Mouse (Mus musculus) heart, postnatal 10 days (tissue): ENCODE measurements around the gene Pde4d. TPM values are rescaled to one million over a fixed set of nuclear protein-coding genes. Genes with fewer than 3 reads are reported as not detected.
"Not testable (repeated sequence)": the region's sequence is repeated elsewhere in the genome, so short reads cannot be mapped to it uniquely, and the experiment has no call there.

Experiments
- DNase-seq, 2 experiments: peaks; one replicate each; pipeline ENCODE4 v3.0.0; 2021
- intact Hi-C: fragments of 180-260 bp; cut with DNase I; formaldehyde crosslinking; loops from one replicate; pipeline ENCODE4 v1.15.1; 2025
- total RNA-seq, 2 experiments: library from RNA; stranded (reverse); gene quantifications; 2 replicates each; pipeline ENCODE4 v1.2.3; 2021

Gene Pde4d
- total RNA-seq, 2 experiments from 2014 or later, result 42.0 to 50.9 TPM

DNA sequence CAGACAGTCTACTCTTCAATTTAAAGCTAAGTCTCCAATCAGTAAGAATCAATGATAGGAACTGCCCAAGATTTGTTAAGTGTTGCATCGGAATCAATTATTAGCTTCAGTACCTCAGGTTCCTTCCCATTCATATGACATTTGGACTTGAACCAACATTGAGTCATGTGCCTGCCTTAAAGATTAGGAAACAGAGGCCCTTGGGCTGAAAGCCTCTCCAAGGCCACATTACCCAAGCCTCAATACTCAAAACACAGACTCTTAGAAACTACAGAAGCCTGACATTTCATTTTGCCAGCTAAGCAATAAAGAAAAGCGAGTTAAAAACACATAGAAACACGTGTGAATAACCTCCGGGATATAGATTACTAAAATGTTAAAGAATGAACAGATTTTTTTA, 233.3 kb downstream of the Pde4d start:
- no peak for DNase-seq
- intact Hi-C loops, result no loop called here

DNA sequence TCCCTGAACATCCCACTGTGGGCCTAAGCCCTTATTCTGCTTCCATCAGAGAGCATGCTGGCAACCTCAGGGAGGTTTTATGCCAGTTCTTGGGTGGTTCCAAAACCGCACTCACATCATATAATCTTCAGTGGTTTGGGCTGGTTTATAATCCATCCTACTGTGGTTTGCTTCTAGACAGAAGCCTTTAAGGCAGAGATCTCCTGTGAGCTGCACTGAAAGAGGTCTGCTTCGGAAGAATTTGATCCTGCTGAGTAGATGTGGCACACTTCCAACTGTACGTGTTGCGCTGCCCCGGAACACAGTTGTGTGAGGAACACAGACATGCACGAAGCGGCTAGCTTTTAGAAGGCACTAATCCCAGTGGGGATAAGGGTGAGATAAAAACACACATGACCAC, 236.1 kb downstream of the Pde4d start:
- peak; percentile 19 to 39 for DNase-seq
- intact Hi-C loops, result no loop called here

DNA sequence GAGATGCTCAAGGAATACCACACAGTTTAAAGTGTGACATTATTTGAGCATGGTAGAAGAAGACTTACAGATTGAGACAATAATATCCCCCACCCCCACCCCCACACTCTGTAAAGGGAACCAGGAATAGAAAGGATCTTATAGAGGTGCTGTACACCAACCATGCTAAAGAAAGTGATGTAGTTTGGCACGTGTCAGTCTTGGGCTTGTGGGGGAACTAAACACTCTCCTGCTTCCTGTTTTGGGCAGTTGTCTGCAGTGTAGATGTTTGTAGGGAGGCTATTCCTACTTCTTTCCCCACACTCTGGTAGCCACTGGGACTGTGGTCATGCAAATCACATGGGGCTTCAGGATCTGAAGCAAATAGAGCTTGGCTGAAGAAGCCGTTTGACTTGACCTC, 236.5 kb downstream of the Pde4d start:
- intact Hi-C loops, result no loop called here
- no peak for DNase-seq

DNA sequence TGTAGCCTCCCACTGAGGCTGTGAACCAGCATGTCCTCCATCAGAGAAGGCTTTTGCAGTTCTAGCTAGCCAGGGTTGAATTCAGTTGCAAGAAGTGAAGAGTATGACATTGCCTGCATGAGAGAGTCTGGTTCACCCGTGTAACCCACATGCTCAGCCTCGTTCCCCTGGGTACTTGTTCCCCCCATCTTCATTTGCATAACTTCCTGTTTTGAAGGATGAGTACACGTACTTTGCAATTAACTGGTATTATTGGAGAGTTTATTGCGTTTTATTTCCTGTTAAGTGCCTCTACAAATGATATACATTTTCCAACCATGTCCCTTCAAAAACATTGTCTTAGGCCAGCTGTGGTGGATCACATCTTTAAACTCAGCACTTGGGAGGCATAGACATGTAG, 237.1 kb downstream of the Pde4d start:
- intact Hi-C loops, result no loop called here
- DNase-seq, result no peak

DNA sequence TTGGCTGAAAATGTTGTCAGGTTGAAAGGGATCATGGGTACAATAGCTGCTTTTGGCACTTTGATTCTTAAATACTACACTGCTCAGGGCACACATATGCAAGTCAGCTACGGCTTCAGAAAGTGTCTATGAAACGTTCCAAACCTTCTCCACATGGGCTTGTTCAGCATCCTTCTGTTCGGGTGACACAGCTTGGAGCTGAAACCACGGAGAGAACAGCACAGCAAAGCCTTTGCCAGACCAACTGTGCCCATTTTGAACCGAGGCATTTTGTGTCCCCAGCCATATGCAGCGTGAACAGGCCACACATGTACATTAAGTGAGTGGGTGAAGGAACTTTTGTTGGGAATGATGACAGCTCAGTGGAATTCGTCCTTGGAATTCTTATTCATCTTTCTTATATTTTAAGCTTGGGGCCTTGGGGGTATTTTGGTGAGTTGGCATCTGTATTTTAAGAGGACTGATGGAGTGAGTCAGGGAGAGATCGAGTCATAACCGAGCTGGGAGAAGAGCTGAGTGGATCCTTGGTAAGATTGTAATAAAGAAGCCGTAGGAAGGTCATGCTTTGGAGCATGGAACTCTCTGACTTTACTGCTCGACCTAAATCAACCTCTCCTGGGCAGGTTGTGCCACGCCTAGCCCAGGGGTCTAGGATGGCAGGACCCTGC, 243.3 kb downstream of the Pde4d start:
- DNase-seq, result no peak
- intact Hi-C loops, result no loop called here

DNA sequence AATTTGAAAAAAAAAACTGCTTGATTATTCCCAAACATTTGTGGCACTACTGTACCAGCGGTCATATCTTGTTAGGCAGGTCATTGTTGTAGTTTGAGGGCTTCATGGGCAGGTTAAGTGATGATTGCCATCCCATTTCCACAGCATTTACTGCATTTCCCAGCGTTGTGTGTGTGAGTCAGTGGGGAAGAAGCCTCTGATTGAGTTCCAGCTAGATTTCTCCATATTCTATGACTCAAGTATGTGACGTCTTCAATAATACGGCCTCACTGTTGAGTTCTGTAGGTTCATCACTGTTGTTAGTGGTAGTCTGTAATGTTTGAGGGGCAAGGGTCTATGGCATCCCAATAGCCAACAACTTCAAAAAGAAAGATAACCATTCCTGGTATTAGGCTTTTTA, 255.7 kb downstream of the Pde4d start:
- no peak for DNase-seq
- intact Hi-C loops, result no loop called here

DNA sequence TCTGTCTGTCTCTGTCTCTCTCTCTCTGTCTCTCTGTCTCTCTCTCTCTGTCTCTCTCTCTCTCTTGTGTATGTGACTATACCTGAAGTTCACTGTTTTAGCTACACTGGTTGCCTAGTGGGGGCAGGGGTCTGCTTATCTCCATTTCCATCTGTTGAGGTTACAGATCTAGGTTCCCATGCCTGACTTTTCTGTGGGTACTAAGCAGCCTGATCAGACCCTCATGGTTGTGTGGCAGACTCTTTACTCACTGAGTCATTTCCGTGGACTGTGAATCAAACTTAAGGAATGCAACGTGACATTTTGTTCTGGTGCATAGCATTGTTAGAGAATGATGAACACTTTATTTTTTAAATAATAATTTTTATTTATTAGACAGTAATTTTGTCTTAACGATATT, 264.3 kb downstream of the Pde4d start:
- intact Hi-C loops, result no loop called here
- no peak for DNase-seq

DNA sequence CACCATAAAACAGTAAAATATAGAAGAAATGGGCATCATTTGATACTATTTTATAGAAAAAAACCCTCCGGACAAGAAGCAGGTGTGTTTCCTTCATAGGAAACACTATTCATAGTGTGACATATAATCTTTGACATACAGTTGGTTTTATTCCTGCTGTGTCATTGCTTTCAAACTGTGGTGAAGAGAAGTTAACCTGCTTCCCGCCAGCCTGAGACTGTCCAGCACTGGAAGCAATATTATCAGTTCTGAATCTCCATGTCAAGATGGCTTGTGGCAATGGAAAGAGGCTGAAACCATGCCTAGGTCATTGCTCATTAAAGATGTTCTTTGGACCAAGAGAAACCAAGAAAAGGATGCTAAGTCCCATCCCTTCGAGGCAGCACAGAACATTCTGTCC, 265.3 kb downstream of the Pde4d start:
- no peak for DNase-seq
- intact Hi-C loops, result no loop called here

DNA sequence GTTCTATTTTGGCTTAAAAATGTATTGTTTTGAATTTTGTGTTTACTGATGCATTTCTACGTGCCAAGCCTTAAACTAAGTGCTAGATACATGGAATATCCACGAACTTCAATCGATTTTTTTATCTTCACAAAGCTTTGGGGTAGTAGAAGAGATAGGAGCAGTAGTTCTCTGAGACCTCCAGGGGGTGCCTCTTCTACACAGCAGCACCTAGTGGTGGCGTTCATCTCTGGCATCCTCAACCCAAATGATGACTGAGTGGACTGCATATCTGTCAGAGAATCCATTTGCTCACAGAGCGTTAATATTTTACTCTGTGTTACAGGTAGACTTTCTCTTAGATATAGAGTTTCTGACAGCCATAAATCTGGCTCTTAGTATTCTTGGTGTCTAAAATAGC, 272.5 kb downstream of the Pde4d start:
- intact Hi-C loops, result loop anchor here (2.0 kb wide), 1 partner anchor 489 kb away; no protein-coding TSS in a partner anchor

DNA sequence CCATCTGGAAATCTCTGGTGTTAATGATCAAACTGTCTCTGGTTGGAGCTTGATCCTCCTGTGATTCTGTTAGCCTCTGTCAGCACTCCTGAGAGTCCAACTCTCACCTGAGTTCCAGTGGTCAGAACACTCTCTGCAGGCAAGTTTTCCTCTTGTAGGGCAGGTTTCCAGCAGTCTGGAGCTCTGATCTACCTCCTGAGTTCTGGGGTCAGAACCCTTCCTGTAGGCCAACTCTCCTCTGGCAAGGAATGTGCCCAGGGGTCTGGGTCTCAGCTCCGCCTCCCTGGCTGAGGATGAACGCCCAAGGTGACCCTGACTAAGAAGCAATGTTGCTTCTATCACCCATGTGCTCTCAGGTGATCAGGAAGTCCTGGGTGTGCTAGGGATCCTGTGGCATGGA, 284.6 kb downstream of the Pde4d start:
- intact Hi-C loops, DNase-seq: not testable (repeated sequence)

More for the DNA sequence above, 272.5 kb downstream of the Pde4d start:
- peak; percentile 10 to 30 for DNase-seq

DNA sequence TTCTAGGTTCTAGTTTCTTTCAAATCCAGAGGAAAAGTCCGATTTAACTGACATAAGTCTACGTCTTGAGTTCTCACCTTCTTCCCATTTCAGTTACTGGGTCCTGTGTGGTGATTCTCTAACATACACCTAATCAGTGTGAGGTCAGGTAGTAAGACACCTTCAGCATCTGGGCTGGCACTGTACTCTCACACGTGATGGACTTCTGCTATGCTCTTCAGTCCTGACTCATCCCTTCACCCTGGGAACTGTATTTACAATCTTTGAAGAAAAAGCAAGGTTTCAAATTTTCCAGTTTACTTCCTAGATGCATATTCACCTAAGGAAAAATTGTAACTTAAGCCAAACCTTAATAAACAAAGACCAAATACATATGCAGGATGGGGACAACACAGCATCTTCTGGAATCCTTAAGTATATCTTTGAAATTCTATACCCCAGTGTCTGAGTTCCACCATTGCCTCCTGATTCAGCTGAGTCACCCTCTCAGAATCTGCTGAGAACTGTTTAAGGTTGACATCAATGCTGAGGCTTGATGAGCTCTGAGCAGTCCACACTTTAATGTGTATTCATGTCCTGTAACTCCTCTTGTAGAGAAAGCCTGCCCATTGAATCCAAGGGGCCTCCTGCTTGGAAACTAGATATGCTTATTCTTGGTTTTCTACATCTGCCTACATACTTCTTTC, 301.6 kb downstream of the Pde4d start:
- intact Hi-C loops, result no loop called here
- DNase-seq, result no peak

DNA sequence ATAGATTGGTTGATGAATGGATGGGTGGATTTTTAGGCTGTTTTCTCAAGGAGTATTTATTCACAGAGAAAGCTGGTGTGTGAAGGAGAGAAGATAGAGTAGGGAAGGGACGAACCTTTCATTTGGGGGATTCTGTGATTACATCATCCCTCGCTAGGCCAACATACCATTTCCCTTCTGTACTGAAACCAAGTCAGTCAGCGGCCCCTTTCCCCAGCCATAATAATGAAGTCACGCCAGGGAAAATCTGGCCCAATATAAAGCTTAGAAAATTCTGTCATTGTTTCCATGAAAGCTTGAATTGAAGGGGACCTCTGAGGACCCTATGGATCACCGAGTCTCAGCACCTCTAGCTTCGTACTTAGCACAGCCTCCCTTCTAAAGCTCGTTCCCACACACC, 307.7 kb downstream of the Pde4d start:
- intact Hi-C loops, result no loop called here
- no peak for DNase-seq

DNA sequence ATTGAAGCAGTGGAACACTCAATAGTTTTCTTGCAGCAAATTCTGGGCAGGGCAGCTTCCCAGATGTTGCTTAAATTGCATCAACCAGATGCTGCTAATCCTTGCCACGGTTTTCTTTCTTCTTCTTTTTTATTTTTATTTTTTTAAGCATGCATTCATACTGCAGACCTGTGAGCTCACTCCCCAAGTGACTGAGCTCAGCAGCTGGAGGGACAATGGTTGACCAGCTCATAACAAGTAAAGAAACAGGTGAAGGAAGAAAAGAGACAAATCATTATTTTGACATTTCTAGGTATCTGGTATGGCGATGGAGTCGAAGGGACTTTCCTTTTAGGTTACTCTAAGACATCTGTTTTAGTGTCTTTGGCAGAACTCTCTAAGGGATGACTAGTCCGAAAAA, 308.6 kb downstream of the Pde4d start:
- no peak for DNase-seq
- intact Hi-C loops, result no loop called here

DNA sequence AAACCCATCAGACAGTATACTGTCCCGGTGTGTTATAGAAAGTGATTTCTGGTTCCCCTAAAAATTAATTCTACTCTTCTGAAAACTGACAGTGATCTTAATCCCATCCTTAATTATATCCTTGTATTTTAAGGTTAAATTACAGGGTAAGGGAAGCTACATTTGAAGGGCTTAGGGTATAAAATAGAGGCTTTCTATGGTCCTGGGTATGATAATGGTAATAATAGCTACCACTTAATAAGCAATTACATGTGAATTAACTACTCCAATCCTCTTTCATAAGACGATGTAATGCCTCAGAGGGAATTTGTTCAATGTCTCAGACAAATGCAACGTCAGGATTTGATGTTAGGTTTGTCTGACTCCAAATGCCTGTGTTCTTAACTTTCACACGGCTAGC, 309.4 kb downstream of the Pde4d start:
- intact Hi-C loops, result no loop called here
- no peak for DNase-seq

DNA sequence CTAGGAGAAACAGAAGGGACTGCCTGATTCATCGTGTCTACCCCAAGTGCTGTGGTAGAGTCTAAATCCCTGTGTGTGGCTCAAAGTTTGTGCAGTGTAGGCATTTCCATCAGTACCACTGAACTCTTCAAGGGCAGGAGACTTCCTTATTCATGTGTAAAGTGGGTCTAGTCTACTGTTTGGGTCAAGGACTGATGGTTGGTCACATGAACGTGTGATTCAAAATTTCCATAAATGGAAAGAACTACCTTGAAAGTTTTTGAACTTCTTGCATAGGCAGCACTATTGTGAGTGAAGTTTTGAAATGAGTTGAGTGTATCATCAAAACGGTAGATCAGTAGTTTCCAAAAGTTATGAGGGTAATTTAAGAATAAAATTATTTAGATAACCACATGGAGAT, 313.5 kb downstream of the Pde4d start:
- intact Hi-C loops, result no loop called here
- no peak for DNase-seq

DNA sequence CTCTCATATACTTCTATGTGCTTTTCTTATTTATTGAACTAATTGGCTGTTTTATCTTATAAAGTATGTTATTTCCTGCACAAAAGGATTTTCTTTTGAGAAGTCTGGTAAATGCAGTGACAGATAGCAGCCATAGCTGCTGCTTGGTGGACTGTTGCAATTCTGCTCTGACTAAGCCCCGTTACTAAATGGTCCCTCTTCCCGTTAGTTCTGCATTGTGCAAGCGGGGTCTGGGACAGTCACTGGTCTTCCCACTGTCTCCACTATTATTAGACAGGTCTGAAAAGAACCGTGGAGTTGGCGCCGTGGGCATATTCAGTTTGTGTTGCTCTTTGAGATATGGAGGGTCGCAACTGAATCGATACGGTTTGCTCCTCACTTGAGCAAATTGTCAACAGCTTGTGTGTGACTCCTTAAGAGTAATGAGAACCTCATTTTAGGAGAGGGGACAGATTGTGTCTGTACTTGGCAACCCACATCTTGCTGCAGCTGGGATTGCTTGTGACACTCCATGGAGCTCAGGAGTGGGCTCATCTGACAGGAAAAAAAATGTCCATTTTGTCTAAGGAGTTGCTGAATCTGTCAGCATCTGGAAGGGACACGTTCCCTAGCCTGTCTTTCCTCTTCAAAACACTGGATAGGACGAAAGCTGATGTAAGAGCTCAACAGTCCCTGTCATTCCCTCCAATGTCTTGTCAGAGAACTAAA, 316.4 kb downstream of the Pde4d start:
- intact Hi-C loops, result no loop called here
- DNase-seq, result no peak

DNA sequence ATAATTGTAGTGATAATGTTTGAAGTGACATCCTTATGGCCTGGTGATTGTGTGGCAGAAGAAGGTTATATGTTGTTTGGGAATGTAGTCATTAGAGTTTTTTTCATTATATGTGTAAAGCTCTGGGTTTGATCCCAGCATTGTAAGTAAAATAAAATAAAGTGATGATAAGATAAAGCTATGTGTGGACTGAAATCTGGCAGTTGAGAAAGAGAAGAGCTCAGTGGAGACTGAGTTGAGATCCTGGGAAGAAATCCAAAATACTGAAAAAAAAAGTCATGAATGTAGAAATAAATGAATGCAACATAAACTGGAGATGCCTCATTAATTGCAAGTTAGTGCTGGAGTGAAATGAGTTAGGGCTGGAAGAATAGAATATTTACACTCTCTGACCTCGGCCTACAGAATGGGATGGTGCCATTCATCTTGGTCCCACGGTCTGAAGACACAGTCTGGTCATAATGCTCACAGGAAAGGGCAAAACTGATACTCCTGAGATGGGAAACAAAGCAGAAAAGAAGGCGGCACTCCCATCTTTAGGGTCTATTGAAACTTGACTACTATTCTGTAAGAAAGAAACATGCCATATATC, 319.8 kb downstream of the Pde4d start:
- intact Hi-C loops, result no loop called here
- DNase-seq, result no peak

DNA sequence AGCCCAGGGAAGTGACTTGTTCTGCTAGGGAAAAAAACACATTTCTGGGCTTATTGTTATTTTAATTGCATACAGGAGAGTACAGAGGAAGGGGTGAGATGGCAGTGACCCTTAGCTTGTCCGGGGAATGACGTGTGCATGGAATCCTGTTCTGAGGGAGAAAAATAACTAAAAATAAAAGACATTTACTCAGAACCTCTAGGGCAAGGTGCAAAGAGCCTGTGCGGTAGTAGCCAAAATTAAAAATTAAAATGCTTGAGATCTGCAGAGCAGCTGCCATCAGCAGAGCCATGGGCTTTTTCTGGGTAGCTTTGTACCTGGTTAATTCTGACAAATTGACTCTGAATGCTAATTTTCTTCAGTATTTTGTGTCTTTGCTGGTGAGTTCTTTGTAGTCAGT, 322.6 kb downstream of the Pde4d start:
- DNase-seq, result no peak
- intact Hi-C loops, result no loop called here

DNA sequence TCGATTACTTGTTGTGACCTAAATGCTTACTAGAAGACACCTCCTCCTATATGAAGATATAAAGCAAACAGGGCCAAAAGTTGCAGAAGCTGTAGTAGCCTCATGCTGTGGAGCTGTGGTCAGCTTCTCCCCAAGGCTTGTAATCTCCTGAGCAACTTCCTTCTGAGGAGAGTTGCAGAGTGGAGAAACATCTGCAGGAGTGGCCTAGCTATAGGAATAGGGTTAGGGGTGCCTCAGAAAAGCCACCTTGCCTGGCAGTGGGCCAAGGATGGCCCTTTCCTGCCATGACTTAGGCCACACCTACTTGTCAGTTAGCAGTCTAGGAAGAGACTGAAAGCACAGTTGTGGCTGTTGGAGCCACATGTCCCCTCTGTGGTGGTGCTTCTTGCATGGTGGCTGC, 325.2 kb downstream of the Pde4d start:
- DNase-seq, result peak in 1 of 2 experiments; percentile 2
- intact Hi-C loops, result no loop called here

DNA sequence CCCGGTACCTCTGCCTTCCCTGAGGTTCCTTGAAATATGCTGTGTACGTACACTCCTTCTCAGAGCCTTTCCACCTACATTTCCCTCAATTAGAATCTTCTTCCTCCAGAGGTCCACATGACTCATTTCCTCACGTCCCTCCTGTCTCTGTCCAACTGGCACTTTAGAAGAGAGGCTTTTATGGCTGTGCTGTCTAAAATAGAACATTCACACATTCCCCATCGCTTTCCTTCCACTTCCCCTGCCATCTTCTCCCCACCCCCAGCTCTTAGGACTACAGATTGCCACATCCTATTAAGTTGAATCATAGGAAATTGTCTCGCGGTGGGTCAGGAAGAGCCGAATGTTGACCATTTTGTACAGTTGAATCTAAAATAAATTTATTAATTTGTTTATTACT, 326.1 kb downstream of the Pde4d start:
- DNase-seq, result peak; percentile 3 to 4
- intact Hi-C loops, result no loop called here

DNA sequence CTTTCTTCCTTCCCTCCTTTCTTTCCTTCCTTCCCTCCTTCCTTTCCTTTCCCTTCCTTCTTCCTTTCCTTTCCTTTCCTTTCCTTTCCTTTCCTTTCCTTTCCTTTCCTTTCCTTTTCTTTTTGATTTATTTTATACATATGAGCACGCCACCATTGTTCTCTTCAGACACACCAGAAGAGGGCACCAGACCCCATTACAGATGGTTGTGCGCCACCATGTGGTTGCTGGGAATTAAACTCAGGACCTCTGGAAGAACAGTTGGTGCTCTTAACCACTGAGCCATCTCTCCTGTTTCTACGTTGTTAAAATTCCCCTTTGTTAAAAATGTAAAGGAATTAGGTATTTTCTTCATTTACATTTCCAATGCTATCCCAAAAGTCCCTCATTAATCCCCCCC, 347.9 kb downstream of the Pde4d start:
- DNase-seq, intact Hi-C loops: not testable (repeated sequence)

DNA sequence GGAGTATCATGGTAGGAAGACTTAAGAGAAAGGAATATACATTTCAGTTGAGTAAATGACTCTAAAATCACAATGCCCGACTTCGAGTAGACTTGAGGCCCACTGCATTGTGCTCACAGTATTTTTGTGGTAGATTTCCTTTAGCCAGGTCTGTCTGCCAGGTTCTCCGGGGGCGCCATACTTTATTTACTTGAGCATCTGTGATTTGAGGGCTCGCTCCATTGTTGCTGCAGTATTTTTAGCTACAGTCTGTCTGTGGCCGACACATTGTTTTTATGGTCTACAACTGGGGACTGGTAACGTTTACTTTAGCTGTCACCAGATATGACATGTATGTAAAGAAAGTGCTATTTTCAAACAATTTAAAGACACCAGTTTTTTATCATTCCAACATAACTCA, 359.4 kb downstream of the Pde4d start:
- intact Hi-C loops, result no loop called here
- DNase-seq, result no peak
